In the genomic region with DNA sequence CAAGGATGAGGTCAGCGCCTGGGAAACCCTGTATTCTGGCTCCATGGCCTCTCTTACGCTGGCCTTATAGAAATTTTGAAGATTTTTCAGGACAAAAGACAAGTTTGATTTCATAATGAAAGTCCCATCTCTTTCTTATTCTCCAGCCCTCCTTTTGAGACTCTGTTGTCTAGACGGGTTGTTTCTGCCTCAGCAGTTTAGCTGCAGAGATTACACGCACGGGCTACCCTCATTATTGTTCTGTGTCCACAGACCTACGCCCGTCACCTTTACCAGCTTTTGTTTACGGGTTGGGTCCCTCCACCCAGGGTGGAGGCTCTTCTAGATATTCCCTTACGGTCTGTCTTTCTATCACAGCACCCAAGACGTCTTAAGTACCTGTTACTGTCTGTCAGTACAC, we compare ENCODE assay signal across 13 mouse cellular contexts. TPM values are rescaled to one million over a fixed set of nuclear protein-coding genes. Genes with fewer than 3 reads are reported as not detected.
DNase-seq lines count a peak whose midpoint lies in the region; ATAC-seq and TF ChIP-seq lines count a peak whose summit lies in the region.
"Had no signal": no experiment of that assay in that cellular context is flagged by ENCODE, and none has a peak within 500 bp of the region (broad histone marks: within the 10 kb centered on the region; RNA-seq: fewer than 3 reads in every experiment).

No protein-coding gene starts in this region.

- DNase-seq in adrenal gland, adult (ENCODE audit: inconsistent age in 2 of 2, low spot score in 1 of 2), result peak; percentile 9 to 56
- no peak for DNase-seq in adrenal gland, postnatal 36 days
- no peak for DNase-seq in hindbrain, embryonic 10.5 days (ENCODE audit: low spot score)
- no peak for DNase-seq in hindbrain, embryonic 11.5 days (ENCODE audit: low spot score)
- DNase-seq in ovary, postnatal 10 days (ENCODE audit: low spot score), result no peak
- DNase-seq in right cerebral cortex, postnatal 14 days, result no peak
- DNase-seq: adrenal gland, adult 8-10 months; cerebellum, adult 2 months; gastrocnemius, postnatal 36 days had no signal

- H3K9ac ChIP-seq in hindbrain, embryonic 11.5 days (ENCODE audit: low read depth, low read length), result no peak overlapping the region
- H3K9ac ChIP-seq in liver, embryonic 12.5 days, result peak overlapping the region; percentile 96
- H3K9ac ChIP-seq: embryonic facial prominence, embryonic 15.5 days; limb, embryonic 15.5 days had no signal

- ATAC-seq in hindbrain, embryonic 11.5 days (ENCODE audit: low FRiP score), result no peak
- ATAC-seq in liver, embryonic 12.5 days, result no peak

- H3K9me3 ChIP-seq in hindbrain, embryonic 10.5 days, result peaks cover 8% of the 10 kb centered on the region
- H3K9me3 ChIP-seq in hindbrain, embryonic 11.5 days (ENCODE audit: control insufficient read depth, low read length), result 0 out of 2 replicates have a peak, but pooled peaks cover 1% of the 10 kb centered on the region
- H3K9me3 ChIP-seq in E14TG2a.4 (ENCODE audit: low read length), result no peaks in the 10 kb centered on the region
- peaks cover 11% of the 10 kb centered on the region for H3K9me3 ChIP-seq in liver, embryonic 12.5 days (replicated peaks)

- 0 out of 2 replicates have a peak overlapping the region, but pooled peaks have one; percentile 6 for H3K4me3 ChIP-seq in hindbrain, embryonic 10.5 days
- H3K4me3 ChIP-seq in hindbrain, embryonic 11.5 days (ENCODE audit: low read depth, low read length), result no peak overlapping the region
- peak overlapping the region; percentile 41 for H3K4me3 ChIP-seq in E14TG2a.4 (replicated peaks; ENCODE audit: low read length)
- H3K4me3 ChIP-seq in liver, embryonic 12.5 days, result peak overlapping the region; percentile 80
- H3K4me3 ChIP-seq: embryonic facial prominence, embryonic 15.5 days; limb, embryonic 15.5 days had no signal

- WGBS in hindbrain, embryonic 10.5 days, result 53% methylated on average over 10 of the region's 10 CpGs
- WGBS in hindbrain, embryonic 11.5 days, result 42% methylated on average over 10 of the region's 10 CpGs
- WGBS in liver, embryonic 12.5 days (ENCODE audit: insufficient replicate concordance), result 45% methylated on average over 10 of the region's 10 CpGs

- no peaks in the 10 kb centered on the region for H3K27me3 ChIP-seq in hindbrain, embryonic 10.5 days (ENCODE audit: insufficient read depth, poor library complexity, severe bottlenecking)
- H3K27me3 ChIP-seq in hindbrain, embryonic 11.5 days (ENCODE audit: control insufficient read depth, insufficient read depth, low read length), result no peaks in the 10 kb centered on the region
- no peaks in the 10 kb centered on the region for H3K27me3 ChIP-seq in E14TG2a.4 (ENCODE audit: insufficient read depth, low read length)
- H3K27me3 ChIP-seq in liver, embryonic 12.5 days (replicated peaks), result peaks cover under 1% of the 10 kb centered on the region; the same call in 1 of the 2 replicates
- H3K27me3 ChIP-seq: embryonic facial prominence, embryonic 15.5 days; limb, embryonic 15.5 days had no signal

- peaks cover 33% of the 10 kb centered on the region for H3K36me3 ChIP-seq in hindbrain, embryonic 10.5 days
- peaks cover 13% of the 10 kb centered on the region for H3K36me3 ChIP-seq in hindbrain, embryonic 11.5 days (ENCODE audit: control insufficient read depth, insufficient read depth, low read length)
- peaks cover 44% of the 10 kb centered on the region for H3K36me3 ChIP-seq in E14TG2a.4 (ENCODE audit: insufficient read depth, low read length)
- H3K36me3 ChIP-seq in liver, embryonic 12.5 days, result peaks cover 37% of the 10 kb centered on the region

- no peak for TF ChIP-seq CTCF in E14TG2a.4 (conservative IDR thresholded peaks at IDR 0.05; ENCODE audit: low read length)

- H3K4me2 ChIP-seq in hindbrain, embryonic 11.5 days (replicated peaks; ENCODE audit: low read depth, low read length), result no peak overlapping the region
- H3K4me2 ChIP-seq in liver, embryonic 12.5 days, result peak overlapping the region; percentile 78
- H3K4me2 ChIP-seq: embryonic facial prominence, embryonic 15.5 days; limb, embryonic 15.5 days had no signal

- H3K27ac ChIP-seq in hindbrain, embryonic 10.5 days, result peak overlapping the region; percentile 62
- no peak overlapping the region for H3K27ac ChIP-seq in hindbrain, embryonic 11.5 days (ENCODE audit: low read depth, low read length)
- H3K27ac ChIP-seq in liver, embryonic 12.5 days, result peak overlapping the region; percentile 98
- H3K27ac ChIP-seq: embryonic facial prominence, embryonic 15.5 days; limb, embryonic 15.5 days had no signal

- peaks cover 45% of the 10 kb centered on the region for H3K4me1 ChIP-seq in hindbrain, embryonic 10.5 days (replicated peaks)
- H3K4me1 ChIP-seq in hindbrain, embryonic 11.5 days (replicated peaks; ENCODE audit: control insufficient read depth, insufficient read depth, low read length), result 0 out of 2 replicates have a peak, but pooled peaks cover 4% of the 10 kb centered on the region
- peaks cover 79% of the 10 kb centered on the region for H3K4me1 ChIP-seq in E14TG2a.4 (replicated peaks; ENCODE audit: low read depth, low read length)
- H3K4me1 ChIP-seq in liver, embryonic 12.5 days, result peaks cover 75% of the 10 kb centered on the region

RNA-seq across cellular contexts. Expression of gene Tpm1, which starts 9.3 kb away (rescaled TPM):
- 100 to 1,000 TPM; 145 to 272 TPM for total RNA-seq in adrenal gland, postnatal 36 days (2021)
- 293 and 315 TPM in 2 replicates for polyA plus RNA-seq in hindbrain, embryonic 10.5 days (2016; fragmentation: Nextera tagmentation; extraction: Ambion mirVana)
- 323 and 385 TPM in 2 replicates for polyA plus RNA-seq in hindbrain, embryonic 11.5 days (2014; fragmentation: Nextera tagmentation; extraction: Ambion mirVana)
- polyA plus RNA-seq in liver, embryonic 12.5 days (2016; fragmentation: Nextera tagmentation; extraction: Ambion mirVana), result 214 and 225 TPM in 2 replicates

Comparison
In these comparisons a context has a peak if more than half of its experiments do, and no peak if none do; other contexts are left out.
1. DNase-seq: peak in adrenal gland, adult (2 of 2); none in adrenal gland, postnatal 36 days (0 of 2), hindbrain, embryonic 10.5 days (single experiment), hindbrain, embryonic 11.5 days (single experiment), ovary, postnatal 10 days (single experiment) and right cerebral cortex, postnatal 14 days (single experiment).